Mouse (Mus musculus) liver, postnatal 0 days (tissue): ENCODE measurements around the gene Gm7534.

Experiments used
- CTCF ChIP-seq: sonication (generic); IDR thresholded peaks from 2 replicates; pipeline ENCODE4 v1.5.1; 2016; ENCODE audit warnings: antibody characterized with exemption, low read depth
- EP300 ChIP-seq: IDR thresholded peaks from 2 replicates; pipeline ENCODE4 v1.6.1; 2016; ENCODE audit warnings: antibody characterized with exemption, low read depth, mild to moderate bottlenecking

DNA sequence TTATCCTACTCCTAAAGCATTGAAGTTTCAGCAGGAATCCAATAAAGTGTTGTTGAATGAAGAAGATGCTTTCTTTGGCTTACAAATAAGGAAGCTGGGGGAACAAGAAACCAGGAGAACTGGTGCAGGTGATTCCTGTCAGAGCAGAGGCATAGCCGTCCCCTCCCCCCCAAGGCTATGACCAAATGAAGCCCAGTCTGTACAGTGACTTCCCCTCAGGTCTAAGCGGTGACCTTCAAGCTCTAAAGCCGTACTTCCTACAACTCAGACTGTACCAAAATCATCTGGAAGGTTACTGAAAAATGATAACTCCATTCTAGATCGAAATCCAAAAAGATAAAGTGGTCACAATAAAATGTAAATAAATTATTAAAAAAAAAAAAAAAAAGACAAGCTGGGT, 53.4 kb downstream of the Gm7534 start:
- no peak for TF ChIP-seq CTCF
- TF ChIP-seq EP300 = no peak
